Mouse (Mus musculus) heart, postnatal 25 days (tissue): ENCODE results near the gene Eml2. TPM values are rescaled to one million over a fixed set of nuclear protein-coding genes. Genes with fewer than 3 reads are reported as not detected.
"Not testable (repeated sequence)": the region's sequence is repeated elsewhere in the genome, so short reads cannot be mapped to it uniquely, and the experiment has no call there.

Experiments
- DNase-seq: peaks from one replicate; pipeline ENCODE4 v3.0.0; 2022; ENCODE audit warnings: low spot score
- intact Hi-C: fragments of 180-260 bp; cut with DNase I; formaldehyde crosslinking; loops from one replicate; pipeline ENCODE4 v1.15.1; 2025
- total RNA-seq, 2 experiments: library from RNA; stranded (reverse); gene quantifications; 2 replicates each; pipeline ENCODE4 v1.2.3; 2021

The Eml2 gene
- 10 to 100 TPM; 37.1 to 37.8 TPM for total RNA-seq

DNA sequence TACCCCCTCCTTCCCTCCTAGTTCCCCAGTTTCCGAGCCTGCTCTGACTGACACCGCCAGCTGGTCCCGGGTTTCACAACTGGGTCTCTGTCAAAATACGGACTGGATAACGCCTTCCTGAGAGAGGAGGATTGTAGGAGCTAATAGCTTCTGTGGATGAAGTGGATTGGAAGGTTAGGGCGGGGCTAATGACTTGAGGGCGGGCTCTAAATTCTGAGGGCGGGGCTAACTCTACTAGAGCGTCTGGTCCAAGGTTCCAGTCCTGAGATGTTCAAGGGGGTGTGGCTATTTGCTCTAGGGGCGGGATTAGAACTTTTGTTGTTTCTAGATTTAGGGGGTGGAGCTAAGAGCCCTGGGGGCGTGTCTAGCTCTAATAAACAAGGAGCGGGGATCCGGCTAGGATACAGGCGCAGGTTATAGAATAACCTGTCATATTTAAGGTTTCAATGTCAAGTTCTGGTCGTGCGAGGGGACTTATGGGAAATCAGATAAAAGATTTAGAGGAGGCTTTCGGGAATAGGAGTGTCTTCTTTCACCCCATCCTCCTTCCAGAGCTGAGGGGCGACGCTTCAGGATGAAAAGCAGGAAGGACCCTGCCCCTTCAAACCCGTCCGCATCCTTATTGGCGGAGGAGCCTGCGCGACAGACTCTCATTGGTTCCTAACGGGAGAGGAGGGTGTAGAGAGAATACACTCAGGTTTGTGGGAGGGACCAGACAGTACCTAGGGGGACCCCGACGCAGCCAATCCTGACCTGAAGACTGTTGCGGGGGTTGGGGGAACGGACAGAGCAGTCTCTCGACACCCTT is at the start of gene Eml2:
Eml2 (plus strand) TSS at position 714 of the 808 bp plus-strand sequence.
- intact Hi-C loops = loop anchor here (5.0 kb wide), 1 partner anchor 166 kb away; the partner anchor contains the start of gene Ercc1
- no peak for DNase-seq

- intact Hi-C loops = no loop called here
- no peak for DNase-seq
These were observed 48.5 kb upstream of the Eml2 start for GRCm38 (mm10) chr7:19127744-19128143.

GRCm38 (mm10) chr7:19129396-19129795 is 46.8 kb upstream of the Eml2 start:
- no peak for DNase-seq
- intact Hi-C loops = no loop called here

- intact Hi-C loops = no loop called here
These were observed 45.6 kb upstream of the Eml2 start for GRCm38 (mm10) chr7:19130657-19131056.

DNA sequence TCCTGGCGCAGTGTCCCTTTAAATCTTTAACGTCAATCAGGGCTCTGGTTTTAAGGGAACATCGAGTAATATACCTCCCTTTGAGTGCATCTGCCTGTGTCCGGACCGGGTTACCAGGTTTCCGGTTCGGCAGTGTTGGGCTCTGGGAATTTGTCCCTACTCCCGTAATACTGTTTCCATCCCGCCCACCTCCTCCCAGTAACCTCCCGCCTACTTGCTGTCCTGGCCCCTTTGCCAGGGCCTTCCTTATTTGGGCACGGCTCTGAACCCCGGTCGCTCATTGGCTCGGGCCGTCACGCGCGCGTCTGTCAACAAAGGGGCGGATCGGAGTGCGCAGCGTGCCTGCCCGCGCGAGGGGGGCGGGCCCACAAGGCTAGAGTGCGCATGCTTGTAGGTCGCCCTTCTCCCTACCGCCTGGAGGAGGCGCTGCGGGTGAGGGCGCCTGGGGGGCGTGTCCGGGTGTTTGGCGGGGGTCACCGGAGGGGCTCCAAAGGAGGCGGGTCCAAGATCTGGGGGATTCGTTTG is 44.8 kb upstream of the Eml2 start:
- intact Hi-C loops = no loop called here
- DNase-seq = peak; percentile 97

More at GRCm38 (mm10) chr7:19130657-19131056, 45.6 kb upstream of the Eml2 start:
- DNase-seq = no peak

- intact Hi-C loops = no loop called here
- no peak for DNase-seq
These were observed 40.1 kb upstream of the Eml2 start for GRCm38 (mm10) chr7:19136168-19136567.

DNA sequence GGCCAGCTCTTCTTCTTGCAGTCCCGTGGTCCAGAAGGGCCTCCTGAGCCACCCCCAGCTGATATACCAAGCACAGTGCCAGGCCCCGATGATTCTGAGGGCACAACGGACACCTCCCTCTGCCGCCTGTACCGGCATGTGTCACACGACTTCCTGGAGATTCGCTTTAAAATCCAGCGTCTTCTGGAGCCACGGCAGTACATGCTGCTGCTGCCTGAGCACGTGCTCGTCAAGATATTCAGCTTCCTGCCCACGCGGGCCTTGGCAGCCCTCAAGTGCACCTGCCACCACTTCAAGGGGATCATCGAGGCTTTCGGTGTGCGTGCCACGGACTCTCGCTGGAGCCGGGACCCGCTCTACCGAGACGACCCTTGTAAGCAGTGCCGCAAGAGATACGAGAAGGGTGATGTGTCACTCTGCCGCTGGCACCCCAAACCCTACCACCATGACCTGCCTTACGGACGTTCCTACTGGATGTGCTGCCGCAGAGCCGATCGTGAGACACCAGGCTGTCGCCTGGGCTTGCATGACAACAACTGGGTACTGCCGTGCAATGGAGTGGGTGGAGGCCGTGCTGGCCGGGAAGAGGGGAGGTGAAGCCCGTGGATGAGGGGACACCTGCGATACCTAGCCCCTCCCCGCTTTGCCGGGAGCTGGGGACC is 39.4 kb upstream of the Eml2 start:
- intact Hi-C loops = no loop called here
- no peak for DNase-seq

GRCm38 (mm10) chr7:19137380-19137779 is 38.8 kb upstream of the Eml2 start:
- no peak for DNase-seq
- intact Hi-C loops = no loop called here

DNA sequence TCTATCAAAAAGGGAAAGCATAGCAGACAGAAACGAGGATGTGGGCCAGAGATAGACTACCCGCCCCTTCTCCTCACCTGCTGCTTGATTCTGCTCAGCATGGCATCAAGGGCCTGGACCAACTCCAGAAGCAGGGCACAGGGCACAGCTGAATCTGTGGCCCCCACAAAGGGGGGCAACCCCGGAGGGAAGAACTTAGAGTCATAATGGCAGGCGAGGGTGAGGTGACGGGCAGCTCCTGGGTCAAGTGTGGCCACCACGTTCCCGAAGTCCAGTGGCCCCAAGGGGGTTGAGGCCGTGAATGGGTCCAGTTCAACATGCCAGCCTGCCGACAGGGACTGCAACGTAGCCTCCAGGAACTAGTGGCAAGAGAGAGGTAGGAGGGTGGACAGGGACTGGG is 29.4 kb upstream of the Eml2 start:
- no peak for DNase-seq
- intact Hi-C loops = no loop called here

DNA sequence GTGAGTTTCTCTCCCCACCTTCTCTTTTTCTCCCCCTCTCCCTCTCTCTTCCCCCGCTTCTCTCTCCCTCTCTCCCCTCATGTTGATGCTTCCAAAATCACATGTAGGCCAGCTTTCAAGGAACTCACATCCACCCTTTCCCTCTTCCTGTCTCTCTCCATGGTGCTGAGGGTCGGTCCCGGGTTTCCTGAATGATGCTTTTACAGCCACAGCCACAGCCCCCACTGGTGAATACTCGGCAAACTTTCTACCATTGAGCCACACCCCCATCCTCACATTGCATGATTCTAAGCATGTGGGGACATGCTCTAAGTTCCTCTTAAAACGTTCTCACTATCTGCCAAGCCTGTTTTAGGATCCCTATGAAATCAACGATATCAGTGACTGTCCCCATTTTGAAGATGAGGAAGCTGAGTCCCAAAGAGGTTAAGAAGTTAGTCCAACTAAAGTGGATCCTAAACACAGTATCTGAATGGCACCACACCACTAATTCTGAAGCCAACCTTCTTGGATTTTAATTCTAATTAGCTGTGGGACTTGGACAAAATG is 28.6 kb upstream of the Eml2 start:
- DNase-seq = no peak
- intact Hi-C loops = no loop called here

DNA sequence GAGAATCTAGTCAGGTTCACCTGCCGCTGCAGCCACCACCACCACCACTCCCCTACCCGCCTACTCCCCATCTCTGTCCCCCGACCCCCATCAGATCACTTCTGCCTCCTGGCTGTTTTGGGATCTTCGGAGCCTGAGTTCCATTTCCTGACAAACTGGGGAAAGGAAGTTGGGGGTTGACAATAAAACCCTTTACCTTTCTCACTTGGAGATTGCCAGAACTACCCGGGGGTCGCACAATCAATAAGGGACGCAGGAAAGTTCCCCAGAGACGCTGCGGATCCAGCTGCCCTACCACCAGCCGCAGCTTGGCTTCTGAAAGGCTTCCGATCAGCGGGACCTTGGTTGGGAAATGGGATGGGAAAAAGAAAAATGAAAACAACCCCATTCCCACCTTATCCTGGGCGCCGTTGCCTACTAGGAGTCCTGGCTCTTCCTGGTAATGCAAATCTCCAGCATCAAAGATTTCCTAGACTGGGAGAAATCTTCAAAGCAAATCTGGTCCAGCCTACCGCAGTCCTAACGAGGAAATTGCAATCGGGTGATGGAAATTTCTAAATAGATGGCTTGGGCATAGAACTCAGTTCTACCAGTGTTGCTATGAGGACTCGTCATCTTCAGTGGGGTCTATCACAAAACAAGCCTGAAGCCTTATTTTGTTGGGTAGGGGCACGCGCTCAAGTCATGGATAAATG is 27.9 kb upstream of the Eml2 start:
- no peak for DNase-seq
- intact Hi-C loops = no loop called here

GRCm38 (mm10) chr7:19148875-19149541 is 27.2 kb upstream of the Eml2 start, which contains the start of gene Qpctl:
Qpctl (minus strand) TSS chr7:19149291.
- DNase-seq = peak; percentile 99
- intact Hi-C loops = no loop called here

GRCm38 (mm10) chr7:19149626-19150025 is 26.6 kb upstream of the Eml2 start, which contains the start of gene Snrpd2:
Snrpd2 (plus strand) TSS chr7:19149722.
- peak; percentile 90 for DNase-seq
- intact Hi-C loops = loop anchor here (10.0 kb wide), 1 partner anchor 55 kb away; no protein-coding TSS in a partner anchor

DNA sequence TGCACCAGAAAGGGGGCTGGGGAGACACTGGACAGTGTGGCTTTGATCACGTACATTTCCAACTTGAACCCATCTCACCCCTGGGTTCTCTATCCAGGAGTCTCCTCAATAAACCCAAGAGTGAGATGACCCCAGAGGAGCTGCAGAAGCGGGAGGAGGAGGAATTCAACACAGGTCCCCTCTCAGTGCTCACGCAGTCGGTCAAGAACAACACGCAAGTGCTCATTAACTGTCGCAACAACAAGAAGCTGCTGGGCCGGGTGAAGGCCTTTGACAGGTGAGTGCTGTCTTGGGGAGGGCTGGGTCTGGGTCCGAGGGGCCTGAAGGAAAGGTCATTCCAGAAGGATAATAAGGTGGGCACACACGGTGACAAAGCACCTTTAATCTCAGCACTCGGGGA is 25.1 kb upstream of the Eml2 start:
- not testable (repeated sequence) for DNase-seq
- intact Hi-C loops = loop anchor here (10.0 kb wide), 1 partner anchor 54 kb away; no protein-coding TSS in a partner anchor

DNA sequence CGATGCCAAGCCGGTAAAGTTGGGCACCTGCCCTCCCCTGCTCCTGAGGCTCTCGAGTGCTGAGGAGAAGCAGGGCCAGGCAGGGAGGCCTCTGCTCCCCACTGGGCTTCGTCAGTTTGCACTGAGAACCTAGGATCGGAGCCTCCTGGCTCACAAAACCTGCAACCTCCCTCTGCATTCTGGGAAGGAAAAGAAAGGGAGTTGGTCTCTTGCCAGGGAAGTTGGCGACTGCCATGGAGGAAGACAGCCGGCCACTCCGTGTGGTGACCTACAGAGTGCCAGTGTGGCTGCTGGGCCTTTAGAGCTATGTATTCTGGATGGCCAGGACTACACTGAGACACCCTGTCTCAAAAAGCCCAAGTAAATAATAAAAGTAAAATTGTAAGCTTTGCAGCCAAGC is 21.4 kb upstream of the Eml2 start:
- DNase-seq = no peak
- intact Hi-C loops = loop anchor here (5.0 to 10.0 kb wide), 2 partner anchors 50 to 193 kb away; no protein-coding TSS in a partner anchor

DNA sequence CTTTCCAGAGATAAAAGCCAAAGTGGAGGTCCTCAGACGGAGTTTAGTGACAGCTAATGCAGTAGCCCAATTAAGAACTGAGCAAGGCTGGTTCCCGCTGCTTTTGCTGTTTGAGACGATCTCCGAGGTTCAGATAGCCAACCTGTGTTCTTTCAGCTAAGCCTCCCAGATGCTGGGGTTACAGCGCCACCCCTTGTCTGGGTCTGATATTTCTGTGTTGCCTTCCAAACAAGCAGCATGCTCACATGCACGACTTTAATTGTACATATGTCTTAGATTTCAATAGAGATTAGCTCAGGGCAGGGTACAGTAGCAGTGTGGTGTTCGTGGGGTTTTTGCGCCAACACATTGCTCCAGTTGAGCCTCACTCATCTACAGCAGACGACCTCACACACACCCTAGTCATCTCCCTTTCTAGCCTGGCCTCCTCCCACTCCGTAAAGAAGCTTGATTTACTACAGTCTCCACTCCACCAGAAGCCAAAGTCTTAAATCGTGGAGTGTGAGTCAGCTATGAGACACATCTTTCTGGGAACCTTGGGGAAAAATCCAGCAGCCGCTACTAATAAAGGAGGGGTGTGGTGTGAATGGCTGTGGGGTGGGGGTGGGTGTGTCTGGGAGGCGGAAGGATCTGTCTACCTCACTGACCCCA is 20.3 kb upstream of the Eml2 start:
- intact Hi-C loops = loop anchor here (5.0 to 10.0 kb wide), 2 partner anchors 49 to 191 kb away; no protein-coding TSS in a partner anchor
- no peak for DNase-seq

GRCm38 (mm10) chr7:19157160-19157800 is 18.9 kb upstream of the Eml2 start:
- DNase-seq = peak; percentile 69
- intact Hi-C loops = loop anchor here (1.0 to 10.0 kb wide), 3 partner anchors 16 to 190 kb away; no protein-coding TSS in a partner anchor

- no peak for DNase-seq
- intact Hi-C loops = loop anchor here (5.0 to 10.0 kb wide), 2 partner anchors 46 to 189 kb away; no protein-coding TSS in a partner anchor
These were observed 17.6 kb upstream of the Eml2 start for GRCm38 (mm10) chr7:19158601-19159000.
